Mouse (Mus musculus) right cerebral cortex, postnatal 4 days (tissue): Measurements from ENCODE around the gene Capza2.
"Not testable (repeated sequence)": the region's sequence is repeated elsewhere in the genome, so short reads cannot be mapped to it uniquely, and the experiment has no call there.

ENCODE experiments used
- DNase-seq: peaks from one replicate; pipeline ENCODE4 v3.0.0-alpha.2; 2022

Gene Capza2

DNA sequence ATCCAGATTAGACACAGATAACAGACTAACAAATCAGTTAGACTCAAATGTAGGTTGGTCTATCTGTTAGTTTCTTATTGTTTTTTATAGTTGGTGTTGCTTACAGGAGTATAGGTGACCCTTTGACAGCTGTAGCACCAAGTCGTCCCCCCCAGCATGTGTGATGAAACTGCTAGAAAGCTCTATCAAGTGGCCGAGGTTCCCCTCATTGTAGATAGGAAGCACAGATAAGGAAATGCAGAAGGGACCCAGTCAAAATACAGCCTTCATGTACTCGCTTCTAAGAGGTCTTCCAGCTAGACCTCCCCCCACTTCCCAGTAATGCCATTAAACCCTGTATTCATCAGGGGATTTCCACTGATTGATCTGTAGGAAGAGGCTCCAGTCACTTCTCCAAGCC, 6.7 kb downstream of the Capza2 start:
- no peak for DNase-seq

DNA sequence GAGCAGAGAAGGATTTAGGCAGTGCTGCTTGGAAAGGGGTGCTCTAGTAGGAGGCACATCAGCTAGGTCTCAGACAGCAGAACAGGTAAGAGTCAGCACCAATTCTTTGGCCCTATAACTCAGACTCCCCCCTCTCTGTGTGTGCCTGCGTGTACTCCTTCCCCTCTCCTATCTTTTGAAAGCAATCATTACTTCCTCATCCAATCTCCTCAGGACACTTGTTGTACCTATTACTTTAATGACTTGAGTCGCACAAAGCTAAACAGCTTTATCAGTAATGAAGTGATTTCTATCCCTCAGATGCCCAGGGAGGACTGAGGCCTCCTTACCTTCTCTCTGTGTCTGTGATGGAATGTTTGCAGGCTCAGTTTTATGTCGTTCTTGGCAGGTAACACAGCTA, 10.1 kb downstream of the Capza2 start:
- DNase-seq, result no peak

DNA sequence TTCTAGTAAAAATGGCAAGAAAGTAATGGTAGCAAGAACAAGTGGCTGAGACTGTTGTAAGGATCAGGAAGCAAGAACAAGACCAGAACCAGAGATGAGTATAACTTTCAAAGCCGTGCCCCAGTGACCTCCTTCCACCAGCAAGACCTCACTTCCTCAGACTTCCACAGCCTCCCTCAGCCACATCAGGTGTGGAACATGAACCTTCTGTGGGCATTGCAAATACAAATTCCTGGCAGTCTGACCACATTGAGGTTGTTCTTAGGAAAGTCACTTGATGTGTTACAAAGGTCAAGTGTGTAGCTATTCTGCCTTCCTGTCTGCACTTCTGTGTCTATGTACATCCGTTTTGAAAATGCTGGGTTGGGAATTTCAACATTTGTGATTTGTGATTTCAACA, 16.1 kb downstream of the Capza2 start:
- DNase-seq, result no peak

DNA sequence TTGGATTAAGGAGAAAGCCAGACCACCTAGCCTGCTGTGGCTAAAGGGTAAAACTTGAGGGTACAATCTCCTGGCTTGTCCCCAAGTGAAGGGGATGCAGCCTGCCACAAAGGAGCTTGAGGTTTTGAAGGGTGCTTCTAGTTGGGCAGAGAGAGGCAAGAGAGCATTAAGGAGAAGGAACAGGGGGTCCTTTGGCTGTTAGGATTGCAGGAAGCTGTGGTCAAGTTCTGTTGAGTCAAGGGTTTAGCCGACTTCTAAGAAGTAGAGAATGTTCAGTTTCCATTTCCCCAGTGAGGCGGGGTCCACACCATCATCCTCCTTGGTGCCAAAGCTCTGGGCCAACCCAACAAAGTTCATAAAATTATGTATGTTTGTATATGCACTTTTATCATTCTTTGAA, 19.0 kb downstream of the Capza2 start:
- DNase-seq, result no peak

DNA sequence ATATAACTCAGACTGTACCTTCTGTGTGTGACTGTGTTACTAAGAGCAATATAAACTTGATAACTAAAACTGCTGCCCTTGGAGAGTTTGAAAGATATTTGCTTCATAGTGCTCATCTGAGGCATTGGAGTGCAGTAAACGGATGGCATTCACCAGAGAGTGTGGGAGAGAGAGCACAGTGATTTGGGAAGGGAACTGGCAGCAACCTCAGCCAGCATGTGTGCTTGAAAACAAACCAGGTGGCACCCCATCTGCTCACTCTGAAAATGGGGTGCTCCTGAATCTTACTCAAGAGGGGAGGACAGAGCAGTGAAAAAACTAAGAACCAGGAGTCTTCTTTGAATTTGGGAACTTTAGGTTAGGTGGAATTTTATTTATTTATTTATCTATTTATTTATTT, 21.3 kb downstream of the Capza2 start:
- no peak for DNase-seq

DNA sequence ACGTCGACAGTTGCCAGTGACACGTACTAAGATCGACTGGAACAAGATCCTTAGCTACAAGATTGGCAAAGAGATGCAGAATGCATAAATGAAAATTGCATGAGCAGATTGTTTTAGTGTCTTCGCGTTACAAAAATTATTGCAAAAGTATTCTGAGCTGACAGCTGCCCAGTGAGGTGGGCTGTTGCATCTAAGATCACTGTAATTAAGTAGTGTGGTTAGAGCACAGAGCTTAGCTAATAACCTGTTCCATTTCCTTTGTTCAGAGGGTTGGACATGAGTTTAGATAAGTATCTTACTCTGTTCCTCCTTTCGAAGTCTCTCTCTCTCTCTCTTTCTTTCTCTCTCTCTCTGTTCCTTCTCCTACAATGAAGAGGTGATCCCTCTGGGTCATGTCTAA, 29.3 kb downstream of the Capza2 start:
- no peak for DNase-seq

DNA sequence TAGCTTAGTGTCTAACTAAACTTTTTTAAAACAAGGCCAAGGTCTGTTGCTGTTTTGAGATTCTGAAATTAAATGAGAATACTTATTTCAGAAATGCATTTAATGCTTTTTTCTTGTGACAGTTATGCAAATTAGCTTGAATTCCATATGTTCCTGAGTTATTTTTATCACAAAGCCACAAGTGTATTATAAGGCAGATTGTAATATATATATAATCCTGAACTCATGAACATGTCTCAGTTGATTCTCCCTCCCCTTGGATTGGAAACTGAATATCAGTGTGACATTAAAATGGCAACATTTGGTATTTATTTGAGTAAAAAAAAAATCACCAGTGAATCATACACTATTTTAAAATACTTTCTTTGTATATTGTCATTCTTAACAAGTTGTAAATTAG, 30.0 kb downstream of the Capza2 start:
- DNase-seq, result no peak

DNA sequence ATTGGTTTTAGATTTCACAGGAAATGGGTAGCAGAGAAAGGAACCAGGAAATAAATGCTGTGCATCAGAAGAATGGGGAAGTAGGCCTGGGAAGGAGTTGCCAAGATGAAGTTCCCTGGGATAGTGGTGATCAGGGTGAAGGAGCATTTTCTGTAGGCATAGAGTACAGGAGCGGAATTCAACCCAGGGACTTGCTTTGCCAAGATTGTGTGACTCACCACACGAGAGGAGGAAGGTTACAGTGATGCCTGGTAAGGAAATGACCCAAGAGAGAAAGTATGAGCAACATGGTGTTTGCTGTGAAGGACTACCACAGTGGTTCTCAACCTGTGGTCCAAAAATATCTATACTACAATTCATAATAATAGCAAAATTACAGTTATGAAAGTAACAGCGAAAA, 31.8 kb downstream of the Capza2 start:
- DNase-seq, result no peak

DNA sequence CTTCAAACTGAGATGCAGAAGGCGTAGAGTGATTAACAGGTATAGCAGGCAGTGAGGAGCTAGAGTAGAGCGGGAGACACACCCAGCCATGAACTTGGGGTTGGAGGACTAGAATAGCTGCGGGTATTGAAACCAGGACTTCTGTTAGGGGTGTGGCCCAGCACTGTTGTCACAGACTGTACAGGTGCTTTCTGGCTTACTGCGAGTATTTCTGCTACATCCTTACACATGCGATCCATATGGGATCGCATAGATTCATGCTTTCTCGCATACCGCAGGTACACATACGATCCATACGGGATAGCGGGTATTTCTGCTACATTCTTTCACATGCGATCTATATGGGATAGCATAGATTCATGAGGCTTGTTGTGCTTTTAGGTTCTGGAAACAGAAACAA, 32.3 kb downstream of the Capza2 start:
- no peak for DNase-seq

DNA sequence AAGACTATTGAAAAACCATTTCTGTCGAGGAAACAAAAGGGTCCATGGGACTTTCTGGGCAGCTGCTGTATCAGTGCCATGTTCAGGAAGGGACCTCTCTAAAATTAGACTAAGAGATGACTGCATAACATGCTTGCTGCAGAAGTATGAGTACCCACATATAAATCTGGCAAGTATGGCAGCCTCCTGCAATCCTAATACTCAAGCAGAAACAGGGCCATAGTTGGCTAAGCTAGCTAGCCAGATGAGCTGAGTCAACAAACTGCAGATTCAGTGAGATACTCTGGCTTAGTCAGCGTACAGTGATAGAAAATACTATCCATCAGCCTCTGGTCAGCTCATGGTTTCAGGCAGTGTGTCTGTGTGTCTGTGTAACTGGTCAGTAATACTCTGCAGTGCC, 33.8 kb downstream of the Capza2 start:
- no peak for DNase-seq

DNA sequence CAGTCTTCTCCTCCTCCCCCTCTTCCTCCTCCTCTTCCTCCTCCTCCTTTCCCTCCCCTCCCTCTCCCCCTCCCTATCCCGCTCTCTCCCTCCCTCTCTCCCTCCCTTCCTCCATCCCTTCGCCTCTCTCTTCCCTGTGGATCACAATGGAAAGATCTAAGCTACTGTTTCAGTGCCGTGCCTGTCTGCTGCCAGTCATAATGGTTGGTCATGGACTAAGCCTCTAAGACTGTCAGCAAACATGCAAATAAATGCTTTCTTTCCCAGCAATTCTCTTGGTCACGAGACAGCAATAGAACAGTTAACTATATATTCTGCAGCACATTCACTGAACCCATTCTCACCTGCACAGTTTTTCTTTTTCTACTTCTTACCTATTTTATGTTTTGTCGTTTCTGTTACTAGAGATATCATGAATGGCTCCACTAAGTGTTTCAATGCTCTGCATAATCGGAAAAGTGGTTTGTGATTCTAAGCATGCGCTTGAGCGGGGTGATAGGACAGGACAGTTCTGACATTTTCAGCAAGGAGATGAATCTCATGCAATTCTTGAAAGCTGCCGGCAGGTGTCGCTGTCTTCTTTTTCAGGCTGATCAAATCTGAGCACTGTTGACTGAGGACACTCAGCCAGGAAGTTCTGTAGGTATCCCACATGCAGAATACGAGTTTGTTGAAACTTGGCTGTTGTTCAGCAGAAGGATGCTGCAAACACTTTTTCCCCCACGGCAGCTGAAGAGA, 39.2 kb downstream of the Capza2 start:
- peak; percentile 76 for DNase-seq

DNA sequence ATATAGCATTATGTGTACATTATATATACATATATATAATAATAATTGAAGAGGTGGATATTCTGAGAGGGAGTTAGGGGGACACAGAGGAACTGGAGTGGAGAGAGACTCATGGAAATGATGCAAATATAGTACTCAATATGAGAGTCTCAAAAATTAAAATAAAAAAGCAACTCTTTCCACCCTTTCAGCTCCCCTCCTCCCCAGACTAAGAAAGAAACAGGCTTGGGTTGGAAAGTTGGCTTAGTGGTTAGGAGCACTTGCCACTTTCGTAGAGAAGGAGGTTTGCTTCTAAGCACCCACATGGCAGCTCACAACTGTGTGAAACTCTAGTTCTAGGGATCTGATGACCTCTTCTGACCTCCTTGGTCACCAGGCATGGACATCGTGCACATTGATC, 41.0 kb downstream of the Capza2 start:
- no peak for DNase-seq

DNA sequence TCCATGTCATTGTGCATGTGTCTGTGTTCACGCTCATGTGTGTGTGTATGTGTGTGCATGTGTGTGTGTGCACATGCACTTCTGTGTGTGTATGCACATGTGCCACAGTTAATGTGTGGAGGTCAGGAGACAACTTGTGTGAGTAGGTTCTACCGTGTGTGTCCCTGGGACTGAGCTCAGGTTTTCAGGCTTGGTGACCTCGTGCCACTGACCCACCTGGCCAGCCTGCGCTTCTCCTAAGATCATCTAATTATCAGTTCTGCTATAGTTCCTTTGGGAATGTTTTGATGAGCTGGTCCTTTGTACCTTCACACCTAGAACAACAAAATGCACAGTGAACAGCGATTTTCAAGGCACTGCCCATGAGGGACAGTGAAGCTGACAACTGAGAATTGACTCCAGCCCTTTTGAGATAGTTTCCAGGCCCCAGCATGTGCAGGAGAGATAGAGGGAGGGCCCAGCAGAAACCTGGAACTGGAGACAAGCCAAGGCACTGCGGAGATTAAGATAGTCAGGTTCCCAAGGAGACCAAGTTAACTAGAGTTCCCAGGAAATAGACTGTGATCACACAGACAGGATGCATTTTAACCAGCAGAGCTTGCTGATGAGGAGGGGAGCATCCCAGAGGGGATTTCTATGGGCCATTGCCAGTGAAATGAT, 44.4 kb downstream of the Capza2 start:
- no peak for DNase-seq

DNA sequence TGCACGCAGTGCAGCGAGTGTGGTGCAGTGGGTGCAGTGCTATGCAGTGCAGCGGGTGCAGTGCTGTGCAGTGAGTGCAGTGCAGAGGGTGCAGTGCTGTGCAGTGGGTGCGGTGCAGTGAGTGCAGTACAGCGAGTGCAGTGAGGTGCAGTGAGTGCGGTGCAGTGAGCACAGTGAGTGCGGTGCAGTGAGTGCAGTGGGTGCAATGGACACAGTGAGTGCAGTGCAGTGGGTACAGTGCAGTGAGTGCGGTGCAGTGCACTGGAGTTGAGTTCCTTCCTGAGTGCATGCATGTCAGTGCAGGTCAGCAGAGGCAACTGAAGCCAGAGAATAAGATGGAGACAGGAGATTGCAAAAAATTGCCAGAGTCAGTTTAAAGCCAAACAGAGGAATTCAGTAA, 45.8 kb downstream of the Capza2 start:
- no peak for DNase-seq

DNA sequence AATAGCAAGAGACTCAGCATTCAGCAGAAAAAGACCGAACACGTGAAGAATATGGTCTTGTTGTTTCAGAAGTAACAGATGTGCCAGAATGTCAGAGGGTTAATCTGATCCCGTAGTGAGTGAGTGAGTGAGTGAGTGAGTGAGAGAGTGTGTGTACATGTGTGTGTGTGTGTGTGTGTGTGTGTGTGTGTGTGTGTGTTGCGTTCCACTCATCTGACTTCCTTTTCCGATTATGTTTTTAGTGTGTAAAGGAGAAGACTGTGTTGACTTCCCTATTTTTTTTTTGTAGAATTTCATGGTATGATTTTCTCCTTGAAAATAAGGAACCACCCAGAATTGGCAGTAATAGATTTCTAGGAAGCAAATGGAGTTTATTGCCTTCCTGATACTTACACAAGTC, 52.6 kb downstream of the Capza2 start:
- DNase-seq, result no peak

DNA sequence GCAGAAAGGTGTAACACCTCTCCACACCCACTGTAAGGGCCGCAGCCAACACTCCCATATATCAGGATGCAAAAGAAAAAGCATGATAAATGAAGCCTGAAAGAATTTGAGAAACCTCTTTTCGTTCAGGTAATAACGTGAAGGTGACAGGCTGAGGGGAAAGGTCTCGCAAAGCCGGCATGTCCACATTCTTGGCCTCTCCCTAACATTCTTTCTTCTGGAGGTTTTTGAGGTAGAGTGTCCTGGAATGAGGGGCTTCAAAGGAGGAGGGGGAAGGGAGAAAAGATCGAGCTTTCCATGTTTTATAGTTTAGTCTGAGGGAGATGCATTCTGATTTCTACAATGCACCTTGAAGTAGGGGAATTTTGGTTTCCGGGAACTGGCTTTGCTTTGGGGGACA, 56.6 kb downstream of the Capza2 start, which contains the start of gene St7:
St7 (plus strand) TSS at position 287 of the 400 bp plus-strand sequence.
- DNase-seq, result no peak

DNA sequence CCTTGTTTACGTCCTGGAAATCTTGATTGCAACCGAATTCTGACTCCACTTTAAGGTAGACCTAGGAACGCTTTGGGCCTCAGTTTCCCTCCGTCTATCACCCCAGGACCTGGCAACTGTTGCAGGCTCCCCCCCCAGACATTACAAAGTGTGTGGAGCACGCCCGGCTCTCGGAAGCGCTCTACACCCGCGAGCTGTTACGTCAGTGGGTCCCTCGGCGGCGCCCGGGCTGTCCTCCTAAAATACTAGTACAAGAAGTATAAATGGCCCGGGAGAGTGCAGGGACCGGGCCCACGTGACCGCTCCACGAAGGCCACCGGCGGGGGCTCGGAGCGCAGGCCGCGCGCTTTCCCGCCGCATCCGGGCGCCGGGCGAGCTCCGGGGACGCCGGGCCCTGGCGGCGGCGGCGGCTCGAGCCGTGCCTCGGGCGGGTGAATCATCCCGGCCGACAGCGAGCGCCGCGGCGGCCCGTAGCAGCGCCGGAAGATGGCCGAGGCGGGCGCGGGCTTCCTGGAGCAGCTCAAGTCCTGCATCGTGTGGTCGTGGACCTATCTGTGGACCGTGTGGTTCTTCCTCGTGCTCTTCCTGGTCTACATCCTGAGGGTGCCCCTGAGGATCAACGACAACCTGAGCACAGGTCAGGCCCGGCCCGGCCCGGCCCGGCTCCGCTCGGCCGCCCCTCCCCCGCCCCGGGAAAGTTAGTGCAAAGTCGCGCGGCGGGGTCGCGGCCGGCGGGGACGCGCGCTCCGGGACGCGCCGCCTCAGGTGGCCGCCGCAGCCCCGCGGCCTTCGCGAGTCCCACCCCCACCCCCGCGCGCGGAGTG, 57.9 kb downstream of the Capza2 start:
- peak; percentile 61 for DNase-seq

DNA sequence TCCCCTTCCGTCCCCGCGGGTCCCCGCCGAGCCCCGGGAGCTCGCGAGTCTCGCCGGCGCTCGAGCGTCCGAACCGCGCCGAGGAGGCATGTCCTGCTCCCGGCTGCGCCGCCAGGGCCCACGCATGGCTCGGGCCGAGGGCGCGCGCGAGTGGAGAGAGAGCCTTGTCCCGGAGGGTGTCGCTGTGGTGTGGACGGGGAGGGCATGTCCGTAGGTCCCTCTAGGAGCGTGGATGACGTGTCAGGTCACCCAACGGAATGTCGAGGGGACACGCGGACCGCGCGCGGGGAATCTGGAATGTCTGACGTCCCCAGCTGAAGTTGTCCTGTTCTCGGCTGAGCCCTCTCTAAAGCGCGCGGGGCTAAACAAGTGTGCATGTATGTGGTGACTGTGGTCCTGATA, 58.5 kb downstream of the Capza2 start:
- peak; percentile 53 for DNase-seq

DNA sequence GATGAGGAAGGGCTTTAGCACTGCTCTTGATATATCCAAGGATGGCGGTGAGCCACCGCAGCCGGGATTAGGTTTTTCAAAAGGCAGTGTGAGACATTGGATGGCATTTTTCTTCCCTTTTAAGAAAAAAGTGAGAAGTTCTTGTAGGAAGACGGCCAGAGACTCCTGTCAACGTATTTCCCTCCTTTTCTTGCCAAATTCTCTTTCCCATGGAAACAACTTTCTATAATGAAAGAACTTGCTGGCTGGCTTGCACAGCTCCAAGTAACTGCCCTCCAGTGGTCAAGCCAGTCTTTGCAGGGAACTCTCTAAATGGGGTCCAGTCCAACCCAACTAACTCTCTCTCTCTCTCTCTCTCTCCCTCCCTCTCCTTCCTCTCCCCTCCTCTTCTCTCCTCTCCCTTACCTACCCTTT, 60.3 kb downstream of the Capza2 start:
- peak; percentile 75 for DNase-seq

DNA sequence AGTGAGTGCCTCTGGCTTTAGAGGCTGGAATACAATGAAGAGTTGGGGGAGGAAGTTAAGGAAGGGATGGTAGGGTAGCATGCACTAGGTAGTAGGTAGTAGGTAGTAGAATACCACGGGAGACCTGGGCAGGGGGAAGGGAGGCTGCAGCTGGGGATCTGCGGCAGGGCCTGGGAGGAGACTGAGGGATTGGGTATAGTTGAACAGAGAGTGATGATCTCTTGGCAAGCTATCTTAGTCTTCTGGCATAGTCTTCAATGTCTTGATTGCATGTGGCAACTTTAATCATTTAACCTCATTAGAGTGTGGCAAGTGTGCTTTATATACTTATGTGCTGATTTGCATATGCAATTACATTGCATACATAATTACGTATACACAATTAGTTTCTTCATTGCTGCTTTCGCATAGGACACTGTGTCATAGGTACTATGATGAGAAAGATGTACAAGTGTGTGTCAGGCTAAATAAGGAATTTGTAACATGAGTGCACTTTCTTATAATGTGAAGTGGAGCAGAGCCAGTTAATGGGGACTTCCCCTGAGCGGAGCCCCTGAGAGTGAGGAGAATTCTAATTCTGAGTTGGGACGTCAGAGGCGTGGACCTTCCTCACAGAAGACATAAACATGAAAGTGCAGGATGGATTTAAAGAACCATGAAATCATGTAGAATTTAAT, 65.0 kb downstream of the Capza2 start:
- no peak for DNase-seq

DNA sequence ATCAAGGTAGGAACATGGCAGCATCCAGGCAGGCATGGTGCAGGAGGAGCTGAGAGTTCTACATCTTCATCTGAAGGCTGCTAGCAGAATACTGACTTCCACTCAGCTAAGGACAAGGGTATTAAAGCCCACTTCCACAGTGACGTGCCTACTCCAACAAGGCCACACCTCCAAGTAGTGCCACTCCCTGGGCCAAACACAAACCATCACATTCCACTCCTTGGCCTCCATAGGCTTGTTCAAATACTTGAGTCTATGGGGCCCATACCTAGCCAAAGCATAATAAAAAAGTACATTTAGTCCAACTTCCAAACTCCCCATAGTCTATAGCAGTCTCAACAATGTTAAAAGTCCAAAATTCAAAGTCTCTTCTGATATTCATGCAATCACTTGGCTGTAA, 68.0 kb downstream of the Capza2 start:
- DNase-seq, result not testable (repeated sequence)

DNA sequence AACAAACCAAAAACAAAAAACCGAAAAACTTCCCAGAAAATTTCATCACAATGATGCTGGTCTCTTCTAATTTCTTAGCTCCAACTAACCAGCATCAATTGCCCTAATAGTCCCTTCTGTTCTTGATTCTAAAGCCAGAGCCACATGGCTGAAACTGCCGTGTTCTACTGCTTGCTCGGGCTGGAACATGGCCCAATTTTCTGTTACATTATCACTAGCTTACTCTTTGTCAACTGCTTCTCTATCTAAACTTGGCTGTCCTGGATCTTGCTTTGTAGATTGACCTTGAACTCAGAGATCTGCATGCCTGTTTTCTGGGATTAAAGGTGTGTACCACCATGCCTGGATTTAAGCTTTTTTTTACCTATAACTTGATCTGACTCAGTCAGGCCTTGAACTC, 69.9 kb downstream of the Capza2 start:
- no peak for DNase-seq
